In genomic region chr3:153959731-153960207, GRCm38 (mm10) we compare ENCODE assay signal across 13 mouse cellular contexts. TPM values are rescaled to one million over a fixed set of nuclear protein-coding genes. Genes with fewer than 3 reads are reported as not detected.
DNase-seq lines count a peak whose midpoint lies in the region; ATAC-seq and TF ChIP-seq lines count a peak whose summit lies in the region.
"Had no signal": no experiment of that assay in that cellular context is flagged by ENCODE, and none has a peak within 500 bp of the region (broad histone marks: within the 10 kb centered on the region; RNA-seq: fewer than 3 reads in every experiment).

No protein-coding gene starts in this region.

- no peak for TF ChIP-seq EP300 in heart, adult 2 months (IDR thresholded peaks at IDR 0.05; ENCODE audit: insufficient read depth, low read depth, low read length)

- no peak for TF ChIP-seq CTCF in heart, adult 2 months (IDR thresholded peaks at IDR 0.05)

- H3K36me3 ChIP-seq in forebrain, embryonic 11.5 days (ENCODE audit: control insufficient read depth, insufficient read depth, low read length), result no peaks in the 10 kb centered on the region
- no peaks in the 10 kb centered on the region for H3K36me3 ChIP-seq in forebrain, embryonic 10.5 days (replicated peaks)
- H3K36me3 ChIP-seq in neural tube, embryonic 11.5 days (ENCODE audit: control insufficient read depth, insufficient read depth, low read length), result no peaks in the 10 kb centered on the region; the same call in 1 of the 2 replicates
- H3K36me3 ChIP-seq in hindbrain, embryonic 15.5 days, result no peaks in the 10 kb centered on the region
- H3K36me3 ChIP-seq in neural tube, embryonic 14.5 days (ENCODE audit: control insufficient read depth, insufficient read depth, low read length), result no peaks in the 10 kb centered on the region
- no peaks in the 10 kb centered on the region for H3K36me3 ChIP-seq in heart, adult 2 months (ENCODE audit: control insufficient read depth, insufficient read depth, low read length)

- no peaks in the 10 kb centered on the region for H3K9me3 ChIP-seq in forebrain, embryonic 11.5 days (ENCODE audit: control insufficient read depth, low read length)
- no peaks in the 10 kb centered on the region; the same call in 1 of the 2 replicates for H3K9me3 ChIP-seq in forebrain, embryonic 10.5 days
- no peaks in the 10 kb centered on the region for H3K9me3 ChIP-seq in neural tube, embryonic 11.5 days (ENCODE audit: control insufficient read depth, low read length)
- H3K9me3 ChIP-seq in hindbrain, embryonic 15.5 days, result no peaks in the 10 kb centered on the region
- H3K9me3 ChIP-seq in neural tube, embryonic 14.5 days (ENCODE audit: control insufficient read depth, low read length), result no peaks in the 10 kb centered on the region

- H3K27ac ChIP-seq in forebrain, embryonic 11.5 days (ENCODE audit: low read depth, low read length), result no peak overlapping the region
- H3K27ac ChIP-seq in forebrain, embryonic 10.5 days, result no peak overlapping the region
- no peak overlapping the region for H3K27ac ChIP-seq in neural tube, embryonic 11.5 days (ENCODE audit: low read depth, low read length)
- H3K27ac ChIP-seq in hindbrain, embryonic 15.5 days (replicated peaks), result no peak overlapping the region
- no peak overlapping the region for H3K27ac ChIP-seq in neural tube, embryonic 14.5 days (ENCODE audit: low read depth, low read length)
- H3K27ac ChIP-seq in heart, adult 2 months, result no peak overlapping the region
- H3K27ac ChIP-seq: gastrocnemius, adult 2 months; liver, embryonic 14.5 days had no signal

- H3K9ac ChIP-seq in forebrain, embryonic 11.5 days (ENCODE audit: low read length), result no peak overlapping the region
- H3K9ac ChIP-seq in neural tube, embryonic 11.5 days (ENCODE audit: low read length), result no peak overlapping the region
- no peak overlapping the region for H3K9ac ChIP-seq in hindbrain, embryonic 15.5 days
- no peak overlapping the region for H3K9ac ChIP-seq in neural tube, embryonic 14.5 days (replicated peaks; ENCODE audit: low read depth, low read length)
- H3K9ac ChIP-seq in heart, adult 2 months (ENCODE audit: low read depth, low read length), result no peak overlapping the region
- H3K9ac ChIP-seq: liver, embryonic 14.5 days had no signal

- no peak overlapping the region for H3K4me3 ChIP-seq in forebrain, embryonic 11.5 days (ENCODE audit: low read depth, low read length)
- no peak overlapping the region for H3K4me3 ChIP-seq in forebrain, embryonic 10.5 days
- H3K4me3 ChIP-seq in neural tube, embryonic 11.5 days (ENCODE audit: low read depth, low read length), result no peak overlapping the region
- H3K4me3 ChIP-seq in hindbrain, embryonic 15.5 days, result no peak overlapping the region
- H3K4me3 ChIP-seq in neural tube, embryonic 14.5 days (ENCODE audit: low read depth, low read length), result no peak overlapping the region
- no peak overlapping the region for H3K4me3 ChIP-seq in heart, adult 2 months
- H3K4me3 ChIP-seq: erythroblast, embryonic 14.5 days; gastrocnemius, adult 2 months had no signal

- 89% methylated on average over 9 of the region's 9 CpGs for WGBS in forebrain, embryonic 11.5 days
- WGBS in forebrain, embryonic 10.5 days, result 90% methylated on average over 9 of the region's 9 CpGs
- 78% methylated on average over 9 of the region's 9 CpGs for WGBS in neural tube, embryonic 11.5 days
- 79% methylated on average over 9 of the region's 9 CpGs for WGBS in hindbrain, embryonic 15.5 days
- WGBS in neural tube, embryonic 14.5 days, result 68% methylated on average over 9 of the region's 9 CpGs
- WGBS in heart, adult 2 months, result 78% methylated on average over 9 of the region's 9 CpGs

- DNase-seq in forebrain, embryonic 11.5 days (ENCODE audit: low spot score), result no peak
- no peak for DNase-seq in forebrain, embryonic 10.5 days (ENCODE audit: extremely low spot score, low spot score)
- DNase-seq in neural tube, embryonic 11.5 days (ENCODE audit: low spot score), result no peak
- DNase-seq in neural tube, embryonic 10.5 days (ENCODE audit: extremely low spot score, low spot score), result no peak
- no peak for DNase-seq in heart, adult 2 months
- no peak for DNase-seq in spleen, adult 18-20 months
- DNase-seq: cerebellum, adult 9-11 months; gastrocnemius, adult 2 months had no signal

- no peak overlapping the region for H3K4me2 ChIP-seq in forebrain, embryonic 11.5 days (ENCODE audit: low read depth, low read length, severe bottlenecking)
- no peak overlapping the region for H3K4me2 ChIP-seq in neural tube, embryonic 11.5 days (ENCODE audit: low read depth)
- no peak overlapping the region for H3K4me2 ChIP-seq in hindbrain, embryonic 15.5 days
- no peak overlapping the region for H3K4me2 ChIP-seq in neural tube, embryonic 14.5 days (ENCODE audit: low read depth, low read length)

- 0 out of 2 replicates have a peak, but pooled peaks have one; percentile 16 for ATAC-seq in forebrain, embryonic 11.5 days (replicated peaks; ENCODE audit: low FRiP score)
- peak; percentile 20; the same call in 1 of the 2 replicates for ATAC-seq in neural tube, embryonic 11.5 days (ENCODE audit: insufficient read depth, low FRiP score, low TSS enrichment)
- peak; percentile 36; the same call in 1 of the 2 replicates for ATAC-seq in hindbrain, embryonic 15.5 days (ENCODE audit: low FRiP score, low read depth)
- peak; percentile 65 for ATAC-seq in neural tube, embryonic 14.5 days (ENCODE audit: low read depth)

- H3K4me1 ChIP-seq in forebrain, embryonic 11.5 days (replicated peaks; ENCODE audit: control insufficient read depth, insufficient read depth, low read length), result no peaks in the 10 kb centered on the region
- no peaks in the 10 kb centered on the region for H3K4me1 ChIP-seq in forebrain, embryonic 10.5 days
- H3K4me1 ChIP-seq in neural tube, embryonic 11.5 days (ENCODE audit: control insufficient read depth, insufficient read depth, low read length), result no peaks in the 10 kb centered on the region
- no peaks in the 10 kb centered on the region for H3K4me1 ChIP-seq in hindbrain, embryonic 15.5 days (replicated peaks)
- no peaks in the 10 kb centered on the region; the same call in 1 of the 2 replicates for H3K4me1 ChIP-seq in neural tube, embryonic 14.5 days (ENCODE audit: control insufficient read depth, insufficient read depth, low read length)
- no peaks in the 10 kb centered on the region for H3K4me1 ChIP-seq in heart, adult 2 months (ENCODE audit: control insufficient read depth, insufficient read depth, low read length)

- intact Hi-C loops in heart, adult 2 months (cut with DNase I), result loop anchor here (2.0 to 10.0 kb wide), 2 partner anchors 267 to 615 kb away; no protein-coding TSS in a partner anchor

- no peaks in the 10 kb centered on the region for H3K27me3 ChIP-seq in forebrain, embryonic 11.5 days (ENCODE audit: control insufficient read depth, insufficient read depth, low read length)
- no peaks in the 10 kb centered on the region; the same call in 1 of the 2 replicates for H3K27me3 ChIP-seq in forebrain, embryonic 10.5 days (ENCODE audit: poor library complexity, severe bottlenecking)
- H3K27me3 ChIP-seq in neural tube, embryonic 11.5 days (ENCODE audit: control insufficient read depth, insufficient read depth, low read length), result no peaks in the 10 kb centered on the region
- no peaks in the 10 kb centered on the region for H3K27me3 ChIP-seq in hindbrain, embryonic 15.5 days
- H3K27me3 ChIP-seq in neural tube, embryonic 14.5 days (ENCODE audit: control insufficient read depth, insufficient read depth, low read length), result no peaks in the 10 kb centered on the region
- H3K27me3 ChIP-seq in heart, adult 2 months (ENCODE audit: control insufficient read depth, insufficient read depth, low read length), result no peaks in the 10 kb centered on the region

- TF ChIP-seq POLR2A in heart, adult 2 months (IDR thresholded peaks at IDR 0.05; ENCODE audit: insufficient read depth, low read depth, low read length), result no peak

- no peaks in the 10 kb centered on the region for H3K79me2 ChIP-seq in heart, adult 2 months (replicated peaks; ENCODE audit: control insufficient read depth, insufficient read depth, low read length)

RNA-seq across cellular contexts. Expression of gene Slc44a5, which starts 13.5 kb away (rescaled TPM):
- polyA plus RNA-seq in forebrain, embryonic 11.5 days (2014; fragmentation: Nextera tagmentation; extraction: Ambion mirVana), result 2.2 TPM in 2 replicates
- 0.82 and 0.91 TPM in 2 replicates for polyA plus RNA-seq in forebrain, embryonic 10.5 days (2016; fragmentation: Nextera tagmentation; extraction: Ambion mirVana)
- 3.2 and 3.7 TPM in 2 replicates for polyA plus RNA-seq in neural tube, embryonic 11.5 days (2014; fragmentation: Nextera tagmentation; extraction: Ambion mirVana)
- 8.6 and 9.6 TPM in 2 replicates for polyA plus RNA-seq in hindbrain, embryonic 15.5 days (2015; fragmentation: Nextera tagmentation; extraction: Ambion mirVana)
- 9.2 and 9.4 TPM in 2 replicates for polyA plus RNA-seq in neural tube, embryonic 14.5 days (2014; fragmentation: Nextera tagmentation; extraction: Ambion mirVana)
- total RNA-seq in heart, adult 2 months (2021), result under 1 TPM in 1 of 2 experiments, not detected in 1; 0.14 TPM
- 0.25 and 0.76 TPM in 2 replicates for polyA plus RNA-seq in heart, adult 2 months (2012; rRNA removed)
- polyA plus RNA-seq: erythroblast, embryonic 14.5 days; inflammation-experienced regulatory T-cells, adult 6 months had no signal

RNA-seq across cellular contexts. Expression of gene Acadm, which starts 15.3 kb away (rescaled TPM):
- polyA plus RNA-seq in forebrain, embryonic 11.5 days (2014; fragmentation: Nextera tagmentation; extraction: Ambion mirVana), result 40.6 and 44.0 TPM in 2 replicates
- polyA plus RNA-seq in forebrain, embryonic 10.5 days (2016; fragmentation: Nextera tagmentation; extraction: Ambion mirVana), result 37.6 and 39.1 TPM in 2 replicates
- 53.0 and 58.3 TPM in 2 replicates for polyA plus RNA-seq in neural tube, embryonic 11.5 days (2014; fragmentation: Nextera tagmentation; extraction: Ambion mirVana)
- 63.1 and 65.6 TPM in 2 replicates for polyA plus RNA-seq in hindbrain, embryonic 15.5 days (2015; fragmentation: Nextera tagmentation; extraction: Ambion mirVana)
- 56.5 and 66.1 TPM in 2 replicates for polyA plus RNA-seq in neural tube, embryonic 14.5 days (2014; fragmentation: Nextera tagmentation; extraction: Ambion mirVana)
- 1,000 to 10,000 TPM; 1,125 to 1,306 TPM for total RNA-seq in heart, adult 2 months (2021)
- 480 and 876 TPM in 2 replicates for polyA plus RNA-seq in heart, adult 2 months (2012; rRNA removed)

RNA-seq across cellular contexts. Expression of gene Rabggtb, which starts 47.0 kb away (rescaled TPM):
- polyA plus RNA-seq in forebrain, embryonic 11.5 days (2014; fragmentation: Nextera tagmentation; extraction: Ambion mirVana), result 48.1 and 51.2 TPM in 2 replicates
- polyA plus RNA-seq in forebrain, embryonic 10.5 days (2016; fragmentation: Nextera tagmentation; extraction: Ambion mirVana), result 51.2 and 55.5 TPM in 2 replicates
- polyA plus RNA-seq in neural tube, embryonic 11.5 days (2014; fragmentation: Nextera tagmentation; extraction: Ambion mirVana), result 39.7 and 44.4 TPM in 2 replicates
- polyA plus RNA-seq in hindbrain, embryonic 15.5 days (2015; fragmentation: Nextera tagmentation; extraction: Ambion mirVana), result 50.5 and 55.4 TPM in 2 replicates
- 54.0 and 54.9 TPM in 2 replicates for polyA plus RNA-seq in neural tube, embryonic 14.5 days (2014; fragmentation: Nextera tagmentation; extraction: Ambion mirVana)
- 10 to 100 TPM; 81.8 to 98.2 TPM for total RNA-seq in heart, adult 2 months (2021)
- 48.0 and 89.5 TPM in 2 replicates for polyA plus RNA-seq in heart, adult 2 months (2012; rRNA removed)

RNA-seq across cellular contexts. Expression of gene Msh4, which starts 53.8 kb away (rescaled TPM):
- 0.09 and 0.11 TPM in 2 replicates for polyA plus RNA-seq in forebrain, embryonic 11.5 days (2014; fragmentation: Nextera tagmentation; extraction: Ambion mirVana)
- polyA plus RNA-seq in forebrain, embryonic 10.5 days (2016; fragmentation: Nextera tagmentation; extraction: Ambion mirVana), result 0.07 and 0.12 TPM in 2 replicates
- 0.07 and 0.12 TPM in 2 replicates for polyA plus RNA-seq in neural tube, embryonic 11.5 days (2014; fragmentation: Nextera tagmentation; extraction: Ambion mirVana)
- polyA plus RNA-seq in hindbrain, embryonic 15.5 days (2015; fragmentation: Nextera tagmentation; extraction: Ambion mirVana), result 0.12 and 0.22 TPM in 2 replicates
- 0.28 and 0.31 TPM in 2 replicates for polyA plus RNA-seq in neural tube, embryonic 14.5 days (2014; fragmentation: Nextera tagmentation; extraction: Ambion mirVana)
- total RNA-seq in heart, adult 2 months (2021), result under 1 TPM in 1 of 2 experiments, not detected in 1; 0.07 TPM
- 0.06 TPM in 1 of 2 replicates, not detected in the other for polyA plus RNA-seq in heart, adult 2 months (2012; rRNA removed)
- polyA plus RNA-seq: erythroblast, embryonic 14.5 days had no signal
